Mouse (Mus musculus) layer of hippocampus, adult 9-11 months (tissue): Measurements from ENCODE around the gene Ccdc69.
"Not testable (repeated sequence)": the region's sequence is repeated elsewhere in the genome, so short reads cannot be mapped to it uniquely, and the experiment has no call there.

Source experiments
- DNase-seq: peaks from one replicate; pipeline ENCODE4 v3.0.0; 2022

The Ccdc69 gene

GRCm38 (mm10) chr11:55077331-55078231 is at the start of gene Ccdc69:
Gene Ccdc69 (minus strand): TSS chr11:55078131.
- DNase-seq = no peak

- DNase-seq = no peak
Measured at GRCm38 (mm10) chr11:55126663-55127062, 48.7 kb upstream of the Ccdc69 start.

- no peak for DNase-seq
Measured at GRCm38 (mm10) chr11:55121430-55121829, 43.5 kb upstream of the Ccdc69 start.

GRCm38 (mm10) chr11:55120821-55121271 is 42.9 kb upstream of the Ccdc69 start:
- no peak for DNase-seq

GRCm38 (mm10) chr11:55120279-55120678 is 42.3 kb upstream of the Ccdc69 start:
- DNase-seq = no peak

- no peak for DNase-seq
Measured at GRCm38 (mm10) chr11:55117031-55117430, 39.1 kb upstream of the Ccdc69 start.

- no peak for DNase-seq
Measured at GRCm38 (mm10) chr11:55116004-55116403, 38.1 kb upstream of the Ccdc69 start.

- no peak for DNase-seq
Measured at GRCm38 (mm10) chr11:55114291-55114690, 36.4 kb upstream of the Ccdc69 start.

GRCm38 (mm10) chr11:55113861-55114250 is 35.9 kb upstream of the Ccdc69 start:
- not testable (repeated sequence) for DNase-seq

GRCm38 (mm10) chr11:55113209-55113860 is 35.4 kb upstream of the Ccdc69 start:
- DNase-seq = peak; percentile 78

GRCm38 (mm10) chr11:55110566-55111169 is 32.7 kb upstream of the Ccdc69 start:
- DNase-seq = no peak

GRCm38 (mm10) chr11:55109521-55110300 is 31.8 kb upstream of the Ccdc69 start:
- DNase-seq = no peak

- DNase-seq = no peak
Measured at GRCm38 (mm10) chr11:55106636-55107035, 28.7 kb upstream of the Ccdc69 start.

- DNase-seq = no peak
Measured at GRCm38 (mm10) chr11:55105389-55105788, 27.5 kb upstream of the Ccdc69 start.

- no peak for DNase-seq
Measured at GRCm38 (mm10) chr11:55103229-55103628, 25.3 kb upstream of the Ccdc69 start.

- DNase-seq = no peak
Measured at GRCm38 (mm10) chr11:55102015-55102414, 24.1 kb upstream of the Ccdc69 start.

- DNase-seq = no peak
Measured at GRCm38 (mm10) chr11:55099868-55100267, 21.9 kb upstream of the Ccdc69 start.

GRCm38 (mm10) chr11:55099019-55099771 is 21.3 kb upstream of the Ccdc69 start:
- DNase-seq = no peak

GRCm38 (mm10) chr11:55098189-55098915 is 20.4 kb upstream of the Ccdc69 start:
- DNase-seq = no peak

GRCm38 (mm10) chr11:55097463-55098188 is 19.7 kb upstream of the Ccdc69 start, which contains the start of gene Gm2a:
Gene Gm2a (plus strand): TSS chr11:55098115.
- peak; percentile 97 for DNase-seq
